Mouse (Mus musculus): ENCODE results near the gene Slc35f6. TPM values are rescaled to one million over a fixed set of nuclear protein-coding genes. Genes with fewer than 3 reads are reported as not detected.
"Not testable (repeated sequence)": the region's sequence is repeated elsewhere in the genome, so short reads cannot be mapped to it uniquely, and the experiment has no call there.

Gene Slc35f6
- total RNA-seq, 2 experiments from 2014 or later: 8.9 to 23.4 TPM

GRCm38 (mm10) chr5:30679593-30679992 is 31.9 kb downstream of the Slc35f6 start:
- ATAC-seq (replicated peaks; ENCODE audit: low FRiP score, low TSS enrichment, poor library complexity, severe bottlenecking): no peak

GRCm38 (mm10) chr5:30681970-30682369 is 34.2 kb downstream of the Slc35f6 start:
- no peak for ATAC-seq (replicated peaks; ENCODE audit: low FRiP score, low TSS enrichment, poor library complexity, severe bottlenecking)

GRCm38 (mm10) chr5:30682967-30683600 is 35.4 kb downstream of the Slc35f6 start:
- ATAC-seq (replicated peaks; ENCODE audit: low FRiP score, low TSS enrichment, poor library complexity, severe bottlenecking): no peak

- ATAC-seq (replicated peaks; ENCODE audit: low FRiP score, low TSS enrichment, poor library complexity, severe bottlenecking): no peak
Observed at GRCm38 (mm10) chr5:30683993-30684392, 36.3 kb downstream of the Slc35f6 start.

GRCm38 (mm10) chr5:30686781-30687180 is 39.0 kb downstream of the Slc35f6 start:
- no peak for ATAC-seq (replicated peaks; ENCODE audit: low FRiP score, low TSS enrichment, poor library complexity, severe bottlenecking)

- ATAC-seq (replicated peaks; ENCODE audit: low FRiP score, low TSS enrichment, poor library complexity, severe bottlenecking): peak; percentile 57
Observed at GRCm38 (mm10) chr5:30700361-30701000, 52.7 kb downstream of the Slc35f6 start.

- ATAC-seq (replicated peaks; ENCODE audit: low FRiP score, low TSS enrichment, poor library complexity, severe bottlenecking): not testable (repeated sequence)
Observed at GRCm38 (mm10) chr5:30701373-30701772, 53.6 kb downstream of the Slc35f6 start.

GRCm38 (mm10) chr5:30701866-30702265 is 54.1 kb downstream of the Slc35f6 start:
- ATAC-seq (replicated peaks; ENCODE audit: low FRiP score, low TSS enrichment, poor library complexity, severe bottlenecking): no peak

Other genes with a start within 250 kb of the Slc35f6 start
- 0.24 TPM in 1 of 2 replicates, not detected in the other for gene Otof, start 186.0 kb upstream of the Slc35f6 start, total RNA-seq (2014; fragmentation: Nextera tagmentation)
- 0.15 TPM in 1 of 2 replicates, not detected in the other for gene Otof, start 186.0 kb upstream of the Slc35f6 start, total RNA-seq (2017)
- not detected in 2 replicates for gene 1700001C02Rik, start 181.9 kb upstream of the Slc35f6 start, total RNA-seq (2014; fragmentation: Nextera tagmentation)
- not detected in 2 replicates for gene 1700001C02Rik, start 181.9 kb upstream of the Slc35f6 start, total RNA-seq (2017)
- gene Cib4, start 102.1 kb upstream of the Slc35f6 start, total RNA-seq (2014; fragmentation: Nextera tagmentation): not detected in 2 replicates
- gene Cib4, start 102.1 kb upstream of the Slc35f6 start, total RNA-seq (2017): not detected in 2 replicates
- not detected in 2 replicates for gene Kcnk3, start 59.8 kb upstream of the Slc35f6 start, total RNA-seq (2014; fragmentation: Nextera tagmentation)
- gene Kcnk3, start 59.8 kb upstream of the Slc35f6 start, total RNA-seq (2017): 0.04 TPM in 1 of 2 replicates, not detected in the other
- gene Cenpa, start 18.8 kb downstream of the Slc35f6 start, total RNA-seq (2014; fragmentation: Nextera tagmentation): 337 and 377 TPM in 2 replicates
- gene Cenpa, start 18.8 kb downstream of the Slc35f6 start, total RNA-seq (2017): 136 and 144 TPM in 2 replicates
- gene Dpysl5, start 63.6 kb downstream of the Slc35f6 start, total RNA-seq (2014; fragmentation: Nextera tagmentation): not detected in 2 replicates
- not detected in 2 replicates for gene Dpysl5, start 63.6 kb downstream of the Slc35f6 start, total RNA-seq (2017)
- gene Mapre3, start 166.7 kb downstream of the Slc35f6 start, total RNA-seq (2014; fragmentation: Nextera tagmentation): 0.25 TPM in 1 of 2 replicates, not detected in the other
- gene Mapre3, start 166.7 kb downstream of the Slc35f6 start, total RNA-seq (2017): not detected in 2 replicates
- gene Tmem214, start 220.1 kb downstream of the Slc35f6 start, total RNA-seq (2014; fragmentation: Nextera tagmentation): 24.2 and 42.1 TPM in 2 replicates
- 14.1 and 18.1 TPM in 2 replicates for gene Tmem214, start 220.1 kb downstream of the Slc35f6 start, total RNA-seq (2017)
- gene Agbl5, start 240.8 kb downstream of the Slc35f6 start, total RNA-seq (2014; fragmentation: Nextera tagmentation): 13.6 and 29.9 TPM in 2 replicates
- gene Agbl5, start 240.8 kb downstream of the Slc35f6 start, total RNA-seq (2017): 12.1 and 23.3 TPM in 2 replicates

Data from megakaryocyte-erythroid progenitor cell, adult 5-6 weeks (primary cell).